Mouse (Mus musculus) testis, postnatal 14 days (tissue): ENCODE measurements at regions not wholly inside any gene's neighbourhood (a gene's known extent, or its start where the extent isn't known, plus 50 kb on each side); places are given as distances from the start of the nearest gene placed in this dataset.

Experiments
- DNase-seq: peaks from one replicate; pipeline ENCODE4 v3.0.0; 2021; ENCODE audit warnings: low spot score

- no peak for DNase-seq
Measured at GRCm38 (mm10) chr3:80631391-80631790, 171.2 kb downstream of the Gria2 start.

- DNase-seq = no peak
Measured at GRCm38 (mm10) chr3:80610414-80610813, 192.2 kb downstream of the Gria2 start.

- no peak for DNase-seq
Measured at GRCm38 (mm10) chr3:80608467-80608866, 194.2 kb downstream of the Gria2 start.

GRCm38 (mm10) chr3:80607809-80608208, 194.8 kb downstream of the Gria2 start:
- DNase-seq = no peak

GRCm38 (mm10) chr3:80597549-80597948, 205.1 kb downstream of the Gria2 start:
- DNase-seq = no peak

- DNase-seq = no peak
Measured at GRCm38 (mm10) chr3:80567514-80567913, 235.1 kb downstream of the Gria2 start.

- no peak for DNase-seq
Measured at GRCm38 (mm10) chr3:80566236-80566635, 236.4 kb downstream of the Gria2 start.

GRCm38 (mm10) chr3:80546151-80546695, 256.4 kb downstream of the Gria2 start:
- no peak for DNase-seq

- DNase-seq = no peak
Measured at GRCm38 (mm10) chr3:80543783-80544182, 258.9 kb downstream of the Gria2 start.

- DNase-seq = no peak
Measured at GRCm38 (mm10) chr3:80541382-80541781, 261.3 kb downstream of the Gria2 start.

GRCm38 (mm10) chr3:80533706-80534349, 268.8 kb downstream of the Gria2 start:
- no peak for DNase-seq

- peak; percentile 70 for DNase-seq
Measured at GRCm38 (mm10) chr3:80514026-80514425, 288.6 kb downstream of the Gria2 start.

- DNase-seq = no peak
Measured at GRCm38 (mm10) chr3:80509185-80509584, 293.4 kb downstream of the Gria2 start.

GRCm38 (mm10) chr3:80506701-80507100, 295.9 kb downstream of the Gria2 start:
- no peak for DNase-seq

- no peak for DNase-seq
Measured at GRCm38 (mm10) chr3:80501117-80501516, 301.5 kb downstream of the Gria2 start.

GRCm38 (mm10) chr3:80496556-80496955, 306.1 kb downstream of the Gria2 start:
- DNase-seq = no peak

- DNase-seq = no peak
Measured at GRCm38 (mm10) chr3:80484168-80484833, 318.3 kb downstream of the Gria2 start.

- no peak for DNase-seq
Measured at GRCm38 (mm10) chr3:80478676-80479075, 324.0 kb downstream of the Gria2 start.

- DNase-seq = no peak
Measured at GRCm38 (mm10) chr3:80473686-80474085, 328.9 kb downstream of the Gria2 start.
